22 mouse cellular contexts compared by ENCODE assay signal in genomic region chr1:91003522-91004253, GRCm38 (mm10). TPM values are rescaled to one million over a fixed set of nuclear protein-coding genes. Genes with fewer than 3 reads are reported as not detected.
DNase-seq lines count a peak whose midpoint lies in the region; ATAC-seq and TF ChIP-seq lines count a peak whose summit lies in the region.
"Had no signal": no experiment of that assay in that cellular context is flagged by ENCODE, and none has a peak within 500 bp of the region (broad histone marks: within the 10 kb centered on the region; RNA-seq: fewer than 3 reads in every experiment).

No protein-coding gene starts in this region.

- H3K4me2 ChIP-seq in heart, embryonic 14.5 days (ENCODE audit: low read length) = no peak overlapping the region
- no peak overlapping the region for H3K4me2 ChIP-seq in midbrain, embryonic 11.5 days
- no peak overlapping the region for H3K4me2 ChIP-seq in midbrain, postnatal 0 days (ENCODE audit: low read depth, low read length, poor library complexity, severe bottlenecking)
- H3K4me2 ChIP-seq: embryonic facial prominence, embryonic 13.5 days; forebrain, embryonic 12.5 days; hindbrain, embryonic 15.5 days; kidney, embryonic 15.5 days had no signal

- peak; percentile 88 for DNase-seq in heart, adult 11 months
- no peak for DNase-seq in heart, adult 9 months (ENCODE audit: low spot score in 2 of 2)
- no peak for DNase-seq in heart, postnatal 14 days
- peak; percentile 51 for DNase-seq in midbrain, embryonic 11.5 days (ENCODE audit: low spot score, missing footprints)
- no peak for DNase-seq in midbrain, postnatal 0 days (ENCODE audit: low spot score)
- DNase-seq: adrenal gland, adult 2 months; adrenal gland, postnatal 25 days; cerebellum, adult 18-20 months; cerebellum, adult 9-11 months; cerebellum, postnatal 36 days; kidney, adult 2 months had no signal

- intact Hi-C loops in heart, postnatal 14 days (cut with DNase I) = no loop called here

- peaks cover 37 to 71% of the 10 kb centered on the region in 2 experiments for H3K4me1 ChIP-seq in heart, embryonic 14.5 days (ENCODE audit: control insufficient read depth in 2 of 2, insufficient read depth in 2 of 2, low read length in 2 of 2)
- peaks cover 8% of the 10 kb centered on the region for H3K4me1 ChIP-seq in midbrain, embryonic 11.5 days (ENCODE audit: control insufficient read depth, insufficient read depth, low read length)
- H3K4me1 ChIP-seq in midbrain, postnatal 0 days (ENCODE audit: insufficient read depth, low read length) = peaks cover 6% of the 10 kb centered on the region; the same call in 1 of the 2 replicates

- no peak overlapping the region for H3K4me3 ChIP-seq in heart, embryonic 14.5 days (ENCODE audit: control insufficient read depth in 1 of 2, insufficient read depth in 1 of 2, low read depth in 1 of 2, low read length in 2 of 2)
- no peak overlapping the region for H3K4me3 ChIP-seq in midbrain, embryonic 11.5 days (ENCODE audit: low read depth, low read length)
- H3K4me3 ChIP-seq in midbrain, postnatal 0 days (ENCODE audit: low read depth, low read length) = no peak overlapping the region
- H3K4me3 ChIP-seq: embryonic facial prominence, embryonic 13.5 days; forebrain, embryonic 12.5 days; hindbrain, embryonic 10.5 days; hindbrain, embryonic 15.5 days; kidney, embryonic 15.5 days had no signal

- no peaks in the 10 kb centered on the region for H3K9me3 ChIP-seq in heart, embryonic 14.5 days (ENCODE audit: control insufficient read depth, low read length)
- H3K9me3 ChIP-seq in midbrain, embryonic 11.5 days (ENCODE audit: control insufficient read depth, low read length) = no peaks in the 10 kb centered on the region
- H3K9me3 ChIP-seq in midbrain, postnatal 0 days (ENCODE audit: low read length) = no peaks in the 10 kb centered on the region
- H3K9me3 ChIP-seq: embryonic facial prominence, embryonic 13.5 days; forebrain, embryonic 12.5 days; hindbrain, embryonic 10.5 days; hindbrain, embryonic 15.5 days; kidney, embryonic 15.5 days had no signal

- ATAC-seq in heart, embryonic 14.5 days (ENCODE audit: insufficient number of reproducible peaks, insufficient read depth, low FRiP score, low read depth) = no peak
- ATAC-seq in midbrain, embryonic 11.5 days (ENCODE audit: low FRiP score) = no peak
- no peak for ATAC-seq in midbrain, postnatal 0 days (ENCODE audit: low FRiP score)
- ATAC-seq: forebrain, embryonic 16.5 days; intestine, embryonic 16.5 days had no signal

- H3K36me3 ChIP-seq in heart, embryonic 14.5 days (ENCODE audit: control insufficient read depth, insufficient read depth, low read length) = peaks cover 8% of the 10 kb centered on the region; the same call in 1 of the 2 replicates
- H3K36me3 ChIP-seq in midbrain, embryonic 11.5 days (ENCODE audit: control insufficient read depth, insufficient read depth, low read length) = no peaks in the 10 kb centered on the region
- no peaks in the 10 kb centered on the region; the same call in 1 of the 2 replicates for H3K36me3 ChIP-seq in midbrain, postnatal 0 days (ENCODE audit: insufficient read depth, low read length)
- H3K36me3 ChIP-seq: embryonic facial prominence, embryonic 13.5 days; forebrain, embryonic 12.5 days; hindbrain, embryonic 15.5 days; kidney, embryonic 15.5 days had no signal

- H3K9ac ChIP-seq in heart, embryonic 14.5 days (ENCODE audit: low read length) = 0 out of 2 replicates have a peak overlapping the region, but pooled peaks have one; percentile 1
- H3K9ac ChIP-seq in midbrain, embryonic 11.5 days (ENCODE audit: low read length) = no peak overlapping the region
- H3K9ac ChIP-seq in midbrain, postnatal 0 days (replicated peaks; ENCODE audit: low read length, poor library complexity, severe bottlenecking) = no peak overlapping the region
- H3K9ac ChIP-seq: embryonic facial prominence, embryonic 13.5 days; forebrain, embryonic 12.5 days; hindbrain, embryonic 15.5 days; kidney, embryonic 15.5 days had no signal

- no peaks in the 10 kb centered on the region for H3K27me3 ChIP-seq in heart, embryonic 14.5 days (ENCODE audit: control insufficient read depth, insufficient read depth, low read length)
- no peaks in the 10 kb centered on the region for H3K27me3 ChIP-seq in midbrain, embryonic 11.5 days (ENCODE audit: control insufficient read depth, insufficient read depth, low read length)
- H3K27me3 ChIP-seq in midbrain, postnatal 0 days (ENCODE audit: insufficient read depth, low read length) = no peaks in the 10 kb centered on the region
- H3K27me3 ChIP-seq: embryonic facial prominence, embryonic 13.5 days; forebrain, embryonic 12.5 days; hindbrain, embryonic 15.5 days; kidney, embryonic 15.5 days had no signal

- 64% methylated on average over 8 of the region's 8 CpGs for WGBS in heart, embryonic 14.5 days
- 89% methylated on average over 8 of the region's 8 CpGs for WGBS in midbrain, embryonic 11.5 days
- 92% methylated on average over 8 of the region's 8 CpGs for WGBS in midbrain, postnatal 0 days

- H3K27ac ChIP-seq in heart, embryonic 14.5 days (replicated peaks in 1 of 2; ENCODE audit: control insufficient read depth in 1 of 2, insufficient read depth in 1 of 2, low read depth in 2 of 2, low read length in 2 of 2) = peak overlapping the region in 1 of 2 experiments; percentile 99; a peak in 1 of 4 replicates
- H3K27ac ChIP-seq in midbrain, embryonic 11.5 days (ENCODE audit: low read depth, low read length) = no peak overlapping the region
- no peak overlapping the region for H3K27ac ChIP-seq in midbrain, postnatal 0 days (ENCODE audit: low read depth, low read length)
- H3K27ac ChIP-seq: embryonic facial prominence, embryonic 13.5 days; forebrain, embryonic 12.5 days; hindbrain, embryonic 10.5 days; hindbrain, embryonic 15.5 days; kidney, embryonic 15.5 days had no signal

- no peak for TF ChIP-seq CTCF in midbrain, postnatal 0 days (IDR thresholded peaks at IDR 0.05)

RNA-seq across cellular contexts. Expression of gene Lrrfip1, which starts 5.2 kb away (rescaled TPM):
- polyA plus RNA-seq in heart, embryonic 14.5 days (2014; fragmentation: Nextera tagmentation; extraction: Ambion mirVana) = 151 and 161 TPM in 2 replicates
- total RNA-seq in heart, postnatal 14 days (2021) = 100 to 1,000 TPM; 101 to 109 TPM
- polyA plus RNA-seq in midbrain, embryonic 11.5 days (2014; fragmentation: Nextera tagmentation; extraction: Ambion mirVana) = 20.2 and 21.1 TPM in 2 replicates
- total RNA-seq in midbrain, postnatal 0 days (2014; rRNA removed) = 26.7 and 34.2 TPM in 2 replicates
- polyA plus RNA-seq in midbrain, postnatal 0 days (2015; fragmentation: Nextera tagmentation; extraction: Ambion mirVana) = 41.4 and 48.9 TPM in 2 replicates

RNA-seq across cellular contexts. Expression of gene Rab17, which starts 34.2 kb away (rescaled TPM):
- 2.5 and 2.7 TPM in 2 replicates for polyA plus RNA-seq in heart, embryonic 14.5 days (2014; fragmentation: Nextera tagmentation; extraction: Ambion mirVana)
- 1 to 10 TPM; 2.5 to 3.1 TPM for total RNA-seq in heart, postnatal 14 days (2021)
- not detected in 2 replicates for polyA plus RNA-seq in midbrain, embryonic 11.5 days (2014; fragmentation: Nextera tagmentation; extraction: Ambion mirVana)
- not detected in 2 replicates for total RNA-seq in midbrain, postnatal 0 days (2014; rRNA removed)
- polyA plus RNA-seq in midbrain, postnatal 0 days (2015; fragmentation: Nextera tagmentation; extraction: Ambion mirVana) = 0.26 and 0.37 TPM in 2 replicates
- total RNA-seq: adrenal gland, postnatal 25 days had no signal
- polyA plus RNA-seq: forebrain, embryonic 12.5 days had no signal

RNA-seq across cellular contexts. Expression of gene Prlh, which starts 50.8 kb away (rescaled TPM):
- not detected in 2 replicates for polyA plus RNA-seq in heart, embryonic 14.5 days (2014; fragmentation: Nextera tagmentation; extraction: Ambion mirVana)
- total RNA-seq in heart, postnatal 14 days (2021) = not detected
- not detected in 2 replicates for polyA plus RNA-seq in midbrain, embryonic 11.5 days (2014; fragmentation: Nextera tagmentation; extraction: Ambion mirVana)
- total RNA-seq in midbrain, postnatal 0 days (2014; rRNA removed) = not detected in 2 replicates
- not detected in 2 replicates for polyA plus RNA-seq in midbrain, postnatal 0 days (2015; fragmentation: Nextera tagmentation; extraction: Ambion mirVana)
- total RNA-seq: adrenal gland, adult 2 months; adrenal gland, postnatal 25 days; ES-E14; granulocyte monocyte progenitor cell, adult 5-6 weeks had no signal
- polyA plus RNA-seq: adrenal gland, adult 2 months; embryonic facial prominence, embryonic 13.5 days; forebrain, embryonic 12.5 days; forebrain, embryonic 16.5 days; frontal cortex, adult 2 months; hindbrain, embryonic 10.5 days; hindbrain, embryonic 15.5 days; intestine, embryonic 16.5 days; kidney, adult 2 months; kidney, embryonic 15.5 days had no signal

Comparison
In these comparisons a context has a peak if more than half of its experiments do, and no peak if none do; other contexts are left out.
1. DNase-seq: peak in heart, adult 11 months (single experiment) and midbrain, embryonic 11.5 days (single experiment); none in heart, adult 9 months (0 of 2), heart, postnatal 14 days (0 of 2) and midbrain, postnatal 0 days (single experiment).